Mouse (Mus musculus): ENCODE measurements around the gene Arl4c. TPM values are rescaled to one million over a fixed set of nuclear protein-coding genes. Genes with fewer than 3 reads are reported as not detected.

Gene Arl4c
- polyA plus RNA-seq, 1 experiment from 2014 or later, result 13.7 TPM

- 81% methylated on average over 3 of the region's 3 CpGs for WGBS
- H3K4me1 ChIP-seq (ENCODE audit: control insufficient read depth, insufficient read depth, low read length), result no peaks in the 10 kb centered on the region
- H3K36me3 ChIP-seq (ENCODE audit: control insufficient read depth, insufficient read depth, low read length), result no peaks in the 10 kb centered on the region
- no peaks in the 10 kb centered on the region for H3K9me3 ChIP-seq (ENCODE audit: control insufficient read depth, low read length)
- H3K27me3 ChIP-seq (ENCODE audit: control insufficient read depth, insufficient read depth, low read length), result no peaks in the 10 kb centered on the region
- no peak overlapping the region for H3K27ac ChIP-seq (ENCODE audit: low read depth, low read length)
- no peak for ATAC-seq (ENCODE audit: low FRiP score, low TSS enrichment)
- H3K9ac ChIP-seq (ENCODE audit: low read depth, low read length), result no peak overlapping the region
- H3K4me2 ChIP-seq (replicated peaks; ENCODE audit: low read depth, low read length), result no peak overlapping the region
- H3K4me3 ChIP-seq (ENCODE audit: low read length), result no peak overlapping the region
Observed at GRCm38 (mm10) chr1:88655473-88656095, 46.4 kb downstream of the Arl4c start.

GRCm38 (mm10) chr1:88654521-88655472 is 47.2 kb downstream of the Arl4c start:
- Histone ChIP-seq H3K4me1 (ENCODE audit: control insufficient read depth, insufficient read depth, low read length) (no peaks in the 10 kb centered on the region), H3K4me3 (ENCODE audit: low read length) (no peak overlapping the region), H3K27me3 (ENCODE audit: control insufficient read depth, insufficient read depth, low read length) (no peaks in the 10 kb centered on the region), H3K9me3 (ENCODE audit: control insufficient read depth, low read length) (no peaks in the 10 kb centered on the region), H3K9ac (ENCODE audit: low read depth, low read length) (no peak overlapping the region), H3K36me3 (ENCODE audit: control insufficient read depth, insufficient read depth, low read length) (no peaks in the 10 kb centered on the region), H3K4me2 (replicated peaks; ENCODE audit: low read depth, low read length) (no peak overlapping the region), H3K27ac (ENCODE audit: low read depth, low read length) (no peak overlapping the region)
- no peak for ATAC-seq (ENCODE audit: low FRiP score, low TSS enrichment)
- 74% methylated on average over 9 of the region's 9 CpGs for WGBS

GRCm38 (mm10) chr1:88653614-88654520 is 48.2 kb downstream of the Arl4c start:
- Histone ChIP-seq H3K9me3 (ENCODE audit: control insufficient read depth, low read length) (no peaks in the 10 kb centered on the region), H3K4me2 (replicated peaks; ENCODE audit: low read depth, low read length) (no peak overlapping the region), H3K4me1 (ENCODE audit: control insufficient read depth, insufficient read depth, low read length) (no peaks in the 10 kb centered on the region), H3K36me3 (ENCODE audit: control insufficient read depth, insufficient read depth, low read length) (no peaks in the 10 kb centered on the region), H3K27me3 (ENCODE audit: control insufficient read depth, insufficient read depth, low read length) (no peaks in the 10 kb centered on the region), H3K9ac (ENCODE audit: low read depth, low read length) (no peak overlapping the region), H3K4me3 (ENCODE audit: low read length) (no peak overlapping the region), H3K27ac (ENCODE audit: low read depth, low read length) (no peak overlapping the region)
- WGBS, result 92% methylated on average over 7 of the region's 7 CpGs
- no peak for ATAC-seq (ENCODE audit: low FRiP score, low TSS enrichment)

- Histone ChIP-seq H3K27me3 (ENCODE audit: control insufficient read depth, insufficient read depth, low read length) (no peaks in the 10 kb centered on the region), H3K27ac (ENCODE audit: low read depth, low read length) (no peak overlapping the region), H3K36me3 (ENCODE audit: control insufficient read depth, insufficient read depth, low read length) (no peaks in the 10 kb centered on the region), H3K9me3 (ENCODE audit: control insufficient read depth, low read length) (no peaks in the 10 kb centered on the region), H3K9ac (ENCODE audit: low read depth, low read length) (no peak overlapping the region), H3K4me2 (replicated peaks; ENCODE audit: low read depth, low read length) (no peak overlapping the region), H3K4me3 (ENCODE audit: low read length) (no peak overlapping the region), H3K4me1 (ENCODE audit: control insufficient read depth, insufficient read depth, low read length) (no peaks in the 10 kb centered on the region)
- WGBS, result 82% methylated on average over 8 of the region's 8 CpGs
- no peak for ATAC-seq (ENCODE audit: low FRiP score, low TSS enrichment)
Observed at GRCm38 (mm10) chr1:88652682-88653081, 49.3 kb downstream of the Arl4c start.

GRCm38 (mm10) chr1:88651668-88652067 is 50.4 kb downstream of the Arl4c start:
- H3K27ac ChIP-seq (ENCODE audit: low read depth, low read length), result no peak overlapping the region
- WGBS, result 65% methylated on average over 9 of the region's 9 CpGs

GRCm38 (mm10) chr1:88648742-88649141 is 53.3 kb downstream of the Arl4c start:
- H3K36me3 ChIP-seq (ENCODE audit: control insufficient read depth, insufficient read depth, low read length), result no peaks in the 10 kb centered on the region
- H3K9me3 ChIP-seq (ENCODE audit: control insufficient read depth, low read length), result no peaks in the 10 kb centered on the region
- no peak overlapping the region for H3K4me2 ChIP-seq (replicated peaks; ENCODE audit: low read depth, low read length)
- H3K27ac ChIP-seq (ENCODE audit: low read depth, low read length), result no peak overlapping the region
- H3K4me3 ChIP-seq (ENCODE audit: low read length), result no peak overlapping the region
- 74% methylated on average over 4 of the region's 4 CpGs for WGBS
- no peaks in the 10 kb centered on the region for H3K4me1 ChIP-seq (ENCODE audit: control insufficient read depth, insufficient read depth, low read length)
- no peaks in the 10 kb centered on the region for H3K27me3 ChIP-seq (ENCODE audit: control insufficient read depth, insufficient read depth, low read length)
- no peak overlapping the region for H3K9ac ChIP-seq (ENCODE audit: low read depth, low read length)
- no peak for ATAC-seq (ENCODE audit: low FRiP score, low TSS enrichment)

More at GRCm38 (mm10) chr1:88651668-88652067, 50.4 kb downstream of the Arl4c start:
- Histone ChIP-seq H3K4me1 (ENCODE audit: control insufficient read depth, insufficient read depth, low read length) (no peaks in the 10 kb centered on the region), H3K27me3 (ENCODE audit: control insufficient read depth, insufficient read depth, low read length) (no peaks in the 10 kb centered on the region), H3K4me3 (ENCODE audit: low read length) (no peak overlapping the region), H3K9ac (ENCODE audit: low read depth, low read length) (no peak overlapping the region), H3K9me3 (ENCODE audit: control insufficient read depth, low read length) (no peaks in the 10 kb centered on the region), H3K36me3 (ENCODE audit: control insufficient read depth, insufficient read depth, low read length) (no peaks in the 10 kb centered on the region), H3K4me2 (replicated peaks; ENCODE audit: low read depth, low read length) (no peak overlapping the region)
- no peak for ATAC-seq (ENCODE audit: low FRiP score, low TSS enrichment)

- no peak overlapping the region for H3K4me2 ChIP-seq (replicated peaks; ENCODE audit: low read depth, low read length)
- no peak overlapping the region for H3K9ac ChIP-seq (ENCODE audit: low read depth, low read length)
- no peaks in the 10 kb centered on the region for H3K36me3 ChIP-seq (ENCODE audit: control insufficient read depth, insufficient read depth, low read length)
- ATAC-seq (ENCODE audit: low FRiP score, low TSS enrichment), result no peak
- WGBS, result 77% methylated on average over 3 of the region's 3 CpGs
- H3K27me3 ChIP-seq (ENCODE audit: control insufficient read depth, insufficient read depth, low read length), result no peaks in the 10 kb centered on the region
- H3K4me1 ChIP-seq (ENCODE audit: control insufficient read depth, insufficient read depth, low read length), result no peaks in the 10 kb centered on the region
- no peaks in the 10 kb centered on the region for H3K9me3 ChIP-seq (ENCODE audit: control insufficient read depth, low read length)
- no peak overlapping the region for H3K4me3 ChIP-seq (ENCODE audit: low read length)
- H3K27ac ChIP-seq (ENCODE audit: low read depth, low read length), result no peak overlapping the region
Observed at GRCm38 (mm10) chr1:88645599-88646119, 56.4 kb downstream of the Arl4c start.

GRCm38 (mm10) chr1:88644417-88644816 is 57.6 kb downstream of the Arl4c start:
- no peak overlapping the region for H3K9ac ChIP-seq (ENCODE audit: low read depth, low read length)
- H3K27me3 ChIP-seq (ENCODE audit: control insufficient read depth, insufficient read depth, low read length), result no peaks in the 10 kb centered on the region
- no peaks in the 10 kb centered on the region for H3K36me3 ChIP-seq (ENCODE audit: control insufficient read depth, insufficient read depth, low read length)
- H3K4me2 ChIP-seq (replicated peaks; ENCODE audit: low read depth, low read length), result no peak overlapping the region
- H3K9me3 ChIP-seq (ENCODE audit: control insufficient read depth, low read length), result no peaks in the 10 kb centered on the region
- peaks cover 8% of the 10 kb centered on the region for H3K4me1 ChIP-seq (ENCODE audit: control insufficient read depth, insufficient read depth, low read length)
- WGBS, result 92% methylated on average over 5 of the region's 5 CpGs
- ATAC-seq (ENCODE audit: low FRiP score, low TSS enrichment), result no peak
- H3K4me3 ChIP-seq (ENCODE audit: low read length), result no peak overlapping the region
- no peak overlapping the region for H3K27ac ChIP-seq (ENCODE audit: low read depth, low read length)

Measured in kidney, embryonic 14.5 days (tissue).